Mouse (Mus musculus) E14TG2a.4 (cell line): ENCODE results near the gene Cd9.

Experiments
- CTCF ChIP-seq: conservative IDR thresholded peaks from 2 replicates; pipeline ENCODE4 v1.5.1; 2014; ENCODE audit warnings: low read length
- NANOG ChIP-seq: IDR thresholded peaks from 2 replicates; pipeline ENCODE4 v1.6.1; 2014; ENCODE audit warnings: borderline replicate concordance, low read length, mixed read lengths
- POU5F1 ChIP-seq: IDR thresholded peaks from 2 replicates; pipeline ENCODE4 v1.6.1; 2014; ENCODE audit warnings: low read length, borderline replicate concordance

DNA sequence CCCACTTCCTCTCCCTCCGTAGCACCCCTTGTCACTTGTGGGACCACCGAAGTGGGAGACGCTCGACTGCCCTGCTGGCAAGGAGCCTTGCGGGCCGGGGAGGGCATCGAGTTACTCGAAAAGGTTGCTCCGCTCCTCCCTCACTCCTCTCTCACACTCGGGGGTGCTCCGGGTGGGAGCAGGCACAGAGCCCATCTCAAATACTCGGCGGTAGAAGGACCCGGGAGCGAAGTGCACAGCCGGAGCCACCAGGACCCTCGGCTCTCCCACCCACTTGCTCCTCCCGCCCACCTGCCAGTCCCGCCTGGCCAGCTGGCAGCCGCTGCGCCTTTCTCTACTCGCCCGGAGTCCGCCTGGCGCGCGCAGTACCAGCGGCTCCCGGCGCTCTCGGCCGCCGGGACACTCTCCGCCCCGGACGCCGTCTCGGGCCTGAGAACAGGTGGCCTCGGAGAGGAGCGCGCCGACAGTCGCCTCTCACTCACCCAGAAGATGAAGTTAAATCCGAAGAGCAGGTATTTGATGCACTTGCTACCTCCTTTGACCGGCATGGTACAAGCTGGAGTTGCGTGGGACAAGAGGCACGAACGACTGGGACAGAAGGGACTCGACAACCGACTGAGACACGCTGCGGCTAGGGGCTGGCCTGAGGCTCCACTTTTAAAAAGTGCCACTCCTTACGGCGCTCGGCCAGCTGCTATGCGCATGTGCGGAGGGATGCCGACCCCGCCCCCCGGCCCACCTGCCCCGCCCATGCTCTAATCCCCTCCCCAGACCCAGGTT, at the start of gene Cd9:
- TF ChIP-seq POU5F1 = no peak
- no peak for TF ChIP-seq NANOG
- no peak for TF ChIP-seq CTCF
